Mouse (Mus musculus) right cerebral cortex, postnatal 14 days (tissue): ENCODE results near the gene Slc26a10.
"Not testable (repeated sequence)": the region's sequence is repeated elsewhere in the genome, so short reads cannot be mapped to it uniquely, and the experiment has no call there.

Experiments
- DNase-seq: peaks from one replicate; pipeline ENCODE4 v3.0.0; 2022

Gene Slc26a10

GRCm38 (mm10) chr10:127197505-127198110 lies 17.2 kb upstream of the Slc26a10 start:
- no peak for DNase-seq

- DNase-seq: no peak
Measured at GRCm38 (mm10) chr10:127197104-127197503, 16.7 kb upstream of the Slc26a10 start.

- no peak for DNase-seq
Measured at GRCm38 (mm10) chr10:127196392-127196791, 15.9 kb upstream of the Slc26a10 start.

- DNase-seq: peak; percentile 58
Measured at GRCm38 (mm10) chr10:127195328-127196129, 15.1 kb upstream of the Slc26a10 start, which contains the start of gene Dtx3. Gene Dtx3 (minus strand): TSS chr10:127195728.

GRCm38 (mm10) chr10:127194428-127195327 lies 14.2 kb upstream of the Slc26a10 start:
- DNase-seq: no peak

GRCm38 (mm10) chr10:127193011-127193410 lies 12.6 kb upstream of the Slc26a10 start:
- no peak for DNase-seq

- DNase-seq: not testable (repeated sequence)
Measured at GRCm38 (mm10) chr10:127192057-127192328, 11.5 kb upstream of the Slc26a10 start.

GRCm38 (mm10) chr10:127191191-127192056 lies 11.0 kb upstream of the Slc26a10 start:
- no peak for DNase-seq

- no peak for DNase-seq
Measured at GRCm38 (mm10) chr10:127190398-127191190, 10.1 kb upstream of the Slc26a10 start.

GRCm38 (mm10) chr10:127189651-127190381 lies 9.4 kb upstream of the Slc26a10 start, which contains the start of gene Arhgef25:
Gene Arhgef25 (minus strand): TSS chr10:127190083.
- no peak for DNase-seq

GRCm38 (mm10) chr10:127189116-127189650 lies 8.7 kb upstream of the Slc26a10 start:
- DNase-seq: no peak

GRCm38 (mm10) chr10:127188465-127189115 lies 8.1 kb upstream of the Slc26a10 start:
- peak; percentile 55 for DNase-seq

GRCm38 (mm10) chr10:127188079-127188453 lies 7.6 kb upstream of the Slc26a10 start:
- no peak for DNase-seq

GRCm38 (mm10) chr10:127187371-127188078 lies 7.1 kb upstream of the Slc26a10 start:
- peak; percentile 56 for DNase-seq

GRCm38 (mm10) chr10:127186451-127186850 lies 6.0 kb upstream of the Slc26a10 start:
- no peak for DNase-seq

- no peak for DNase-seq
Measured at GRCm38 (mm10) chr10:127185506-127185905, 5.1 kb upstream of the Slc26a10 start.

- DNase-seq: peak; percentile 67
Measured at GRCm38 (mm10) chr10:127185101-127185500, 4.7 kb upstream of the Slc26a10 start.

GRCm38 (mm10) chr10:127183759-127184158 lies 3.3 kb upstream of the Slc26a10 start:
- DNase-seq: no peak

GRCm38 (mm10) chr10:127182624-127183023 lies 2.2 kb upstream of the Slc26a10 start:
- no peak for DNase-seq
